Mouse (Mus musculus) testis, adult 2 months (tissue): ENCODE data around the gene Aldh3a2.

Experiments used
- CTCF ChIP-seq: fragments of 200-500 bp; IDR thresholded peaks from 2 replicates; pipeline ENCODE4 v1.5.1; 2012; ENCODE audit warnings: low read depth, mild to moderate bottlenecking, inconsistent platforms, low read length, moderate library complexity; ENCODE audit not compliant: control insufficient read depth, insufficient read depth, insufficient replicate concordance
- POLR2A ChIP-seq: fragments of 200-500 bp; IDR thresholded peaks from 2 replicates; pipeline ENCODE4 v1.6.1; 2012; ENCODE audit warnings: low read depth, mild to moderate bottlenecking, inconsistent platforms, low read length, moderate library complexity; ENCODE audit not compliant: control insufficient read depth

DNA sequence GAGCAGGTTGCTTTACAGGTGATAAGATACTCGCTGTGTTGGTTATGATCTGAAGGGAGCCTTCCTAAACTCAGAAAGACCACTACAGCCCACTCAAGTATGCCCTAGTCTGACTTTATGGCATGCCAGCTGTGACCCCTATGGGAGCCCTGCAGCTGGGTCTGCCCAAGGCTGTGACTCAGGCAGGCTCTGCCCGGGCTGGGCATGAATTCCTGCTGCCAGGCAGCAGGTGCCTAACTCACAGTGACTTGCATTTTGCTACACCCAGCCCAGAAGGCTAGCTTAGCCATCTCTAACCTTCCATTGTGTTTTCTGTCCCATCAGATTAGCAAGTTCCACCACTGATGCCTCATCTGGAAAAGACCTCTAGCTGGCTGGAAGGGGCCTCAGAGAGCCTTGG is 64.5 kb downstream of the Aldh3a2 start:
- TF ChIP-seq POLR2A (no peak), CTCF (no peak)
